Mouse (Mus musculus) c-Kit-positive CD71-positive TER-119-positive erythroid progenitor cells, embryonic 14.5 days (primary cell): Measurements from ENCODE around the gene Slc35e4.
"Not testable (repeated sequence)": the region's sequence is repeated elsewhere in the genome, so short reads cannot be mapped to it uniquely, and the experiment has no call there.

Experiments
- DNase-seq: peaks from one replicate; pipeline ENCODE4 v3.0.0-alpha.2; 2013; ENCODE audit warnings: low spot score

Slc35e4 gene

GRCm38 (mm10) chr11:3918738-3919137 is 4.3 kb upstream of the Slc35e4 start:
- DNase-seq, result no peak

- peak; percentile 68 for DNase-seq
Observed at GRCm38 (mm10) chr11:3913316-3914108, 952 bp downstream of the Slc35e4 start.

GRCm38 (mm10) chr11:3912875-3913271 is 1.6 kb downstream of the Slc35e4 start:
- no peak for DNase-seq

DNA sequence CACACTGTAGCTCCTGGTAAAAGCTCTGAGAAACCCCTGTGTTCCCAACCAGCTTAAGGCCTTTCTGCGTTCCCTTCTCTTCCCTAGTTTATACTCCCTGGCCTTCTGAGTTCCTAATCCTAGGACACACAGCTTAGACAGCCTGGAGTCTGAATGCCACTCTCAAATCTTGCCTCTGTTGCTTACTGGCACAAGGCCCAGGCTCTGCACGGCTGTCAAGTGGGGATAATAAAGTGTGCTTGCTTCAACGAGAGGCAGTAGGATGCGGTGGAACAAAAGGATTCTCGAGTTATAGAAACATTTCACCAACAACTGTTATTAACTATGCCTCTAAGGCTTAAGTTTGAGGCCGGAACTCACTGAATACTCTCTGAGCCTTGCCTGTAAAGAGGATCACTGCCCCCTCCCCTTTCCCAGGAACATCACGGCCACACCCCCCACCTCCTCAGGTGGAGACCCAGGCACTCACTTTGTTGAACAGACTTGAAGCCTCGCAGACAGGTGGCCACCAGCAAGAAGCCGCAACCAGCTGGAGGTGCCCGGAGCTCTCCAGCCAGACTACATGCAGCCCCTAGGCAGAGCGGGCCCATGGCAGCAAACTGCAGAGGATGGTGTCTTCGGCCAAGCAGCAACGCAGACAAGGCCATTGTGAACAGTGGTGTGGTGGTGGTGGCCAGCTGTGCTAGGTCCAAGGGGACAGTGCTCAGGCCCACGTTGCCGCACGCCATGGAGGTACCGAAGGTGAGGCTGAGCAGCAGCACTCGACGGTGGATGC is 2.2 kb downstream of the Slc35e4 start:
- DNase-seq, result no peak

GRCm38 (mm10) chr11:3911440-3911839 is 3.0 kb downstream of the Slc35e4 start:
- DNase-seq, result not testable (repeated sequence)

DNA sequence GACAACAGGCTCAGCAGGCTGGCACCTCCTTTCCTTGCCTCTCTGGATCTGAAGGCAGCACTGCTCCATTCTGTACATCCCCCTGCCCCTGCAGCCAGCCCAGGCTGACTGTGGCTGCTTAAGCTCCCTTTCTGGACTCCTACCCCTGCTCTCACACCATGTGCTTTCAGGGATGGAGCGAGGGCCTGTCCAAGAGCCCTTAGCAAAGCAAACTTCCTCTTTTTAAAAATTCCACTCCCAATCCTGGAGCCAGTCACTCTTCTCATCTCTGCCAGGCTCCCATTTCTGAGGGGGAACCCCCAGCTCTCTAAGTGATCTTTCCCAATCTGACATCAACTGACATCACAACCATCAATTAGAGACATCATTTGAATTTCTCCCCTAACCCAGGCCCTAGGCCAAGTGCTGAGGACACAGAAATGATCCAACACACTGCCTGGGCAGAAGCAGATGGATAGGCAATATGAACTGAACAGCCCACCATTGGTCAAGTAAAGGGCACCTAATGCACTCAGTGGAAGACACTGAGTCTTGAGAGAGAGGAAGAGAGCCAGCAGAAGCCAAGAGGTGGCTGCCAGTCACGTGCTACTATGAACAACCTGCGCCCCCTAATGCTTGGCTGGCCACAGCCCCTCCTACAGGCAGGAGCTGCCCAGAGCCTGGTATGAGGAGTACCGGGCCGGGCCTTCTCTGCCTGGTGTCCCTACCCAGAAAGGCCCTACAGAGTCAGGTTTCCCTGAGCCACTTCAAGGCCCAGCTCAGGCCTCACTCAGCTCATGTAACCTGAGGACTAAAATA is 3.8 kb downstream of the Slc35e4 start:
- no peak for DNase-seq

GRCm38 (mm10) chr11:3909236-3909635 is 5.2 kb downstream of the Slc35e4 start:
- DNase-seq, result no peak

DNA sequence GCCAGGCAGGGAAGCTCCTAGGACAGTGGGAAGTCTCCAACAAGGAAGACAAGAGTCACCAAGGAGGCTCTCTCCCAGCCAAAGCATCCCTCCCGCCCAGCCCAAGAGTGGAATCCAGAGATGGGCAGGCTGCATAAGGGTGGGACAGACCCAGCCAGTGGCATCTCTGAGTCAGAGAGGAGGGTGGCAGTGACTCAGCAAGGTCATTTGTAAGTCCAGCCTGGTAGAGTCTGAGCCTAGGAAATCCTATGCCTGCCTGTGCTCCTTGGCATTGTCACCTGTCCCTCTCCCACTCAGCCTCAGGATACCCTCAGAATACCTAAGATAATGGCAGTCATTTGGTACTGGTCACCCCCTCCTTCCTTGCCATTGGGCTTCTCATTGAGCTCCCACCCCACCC is 9.0 kb downstream of the Slc35e4 start:
- no peak for DNase-seq

DNA sequence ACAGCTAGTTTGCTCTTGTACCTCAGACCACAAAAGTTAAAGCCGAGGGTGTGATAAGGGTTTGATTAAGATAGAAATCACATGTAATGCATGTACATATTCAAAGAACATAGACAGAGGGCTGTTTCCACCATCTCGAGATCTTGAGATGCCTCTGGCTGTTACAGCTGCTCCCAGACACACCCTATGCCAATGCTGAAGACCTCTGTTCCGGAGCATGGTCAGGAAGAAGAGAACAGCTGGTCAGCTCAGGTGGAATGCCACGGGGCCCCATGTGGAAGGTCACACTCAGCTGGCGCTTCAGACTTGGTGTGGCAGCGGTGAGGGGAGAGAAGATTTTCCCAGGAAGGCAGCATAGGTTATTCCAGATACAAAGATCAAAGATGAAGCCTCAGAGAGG is 9.8 kb downstream of the Slc35e4 start:
- DNase-seq, result no peak

DNA sequence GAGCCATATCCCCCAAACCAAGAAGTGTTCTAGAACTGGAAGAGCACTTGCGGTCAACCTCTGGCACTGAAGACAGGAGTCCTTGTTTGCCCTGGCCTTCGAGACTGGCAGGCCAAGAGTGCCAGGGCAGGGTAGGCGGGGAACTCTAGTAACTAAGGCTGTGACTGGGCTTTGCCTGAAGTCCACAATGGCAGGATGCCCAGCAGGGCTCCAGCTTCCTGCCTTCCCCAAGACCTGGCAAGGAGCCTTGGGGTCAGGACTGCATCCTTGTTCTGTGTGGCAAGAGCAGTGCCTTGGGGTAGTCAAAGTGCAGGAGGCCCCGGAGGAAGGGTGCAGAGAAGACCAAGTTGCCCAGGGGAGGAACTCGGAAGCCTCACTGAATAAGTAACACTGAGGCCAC is 11.4 kb downstream of the Slc35e4 start:
- no peak for DNase-seq

GRCm38 (mm10) chr11:3902516-3902915 is 11.9 kb downstream of the Slc35e4 start:
- DNase-seq, result no peak

DNA sequence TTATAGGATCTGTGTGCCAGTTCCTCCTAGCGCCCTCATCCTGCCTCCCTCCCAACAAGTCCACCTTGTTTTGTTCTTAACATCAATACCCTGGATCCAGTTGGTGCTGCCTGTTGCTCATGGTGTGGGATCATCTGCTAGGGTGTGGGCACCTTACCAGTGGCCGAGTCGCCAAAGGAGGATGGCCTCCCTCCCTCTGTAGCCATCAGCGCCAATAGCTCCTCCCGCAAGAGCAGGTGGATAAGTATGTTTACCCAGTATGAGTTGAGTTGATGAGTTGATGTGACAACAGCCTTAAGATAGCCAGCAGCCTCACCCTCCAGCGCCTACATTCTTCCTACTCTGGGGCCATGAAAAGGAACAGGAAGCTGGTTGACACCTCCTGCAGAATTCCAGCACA is 14.2 kb downstream of the Slc35e4 start:
- no peak for DNase-seq

DNA sequence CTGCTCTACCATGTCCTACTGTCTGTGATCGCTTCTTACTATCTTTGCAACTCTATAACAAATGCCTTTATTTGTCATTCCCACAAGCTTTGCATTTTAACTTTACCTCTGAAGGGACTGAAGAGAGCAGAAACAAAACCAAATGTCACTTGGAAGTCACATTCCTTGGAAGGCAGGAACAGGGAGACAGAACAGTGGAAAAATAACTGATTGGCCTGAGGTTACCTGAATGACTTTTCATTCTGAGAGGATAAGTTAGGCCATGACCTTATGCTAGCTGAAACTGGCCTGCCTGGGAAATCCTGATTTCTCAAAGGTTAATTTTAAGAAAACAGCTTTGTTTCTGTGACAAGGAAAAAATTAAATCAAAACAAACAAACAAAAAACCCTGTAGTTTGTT is 18.5 kb downstream of the Slc35e4 start:
- DNase-seq, result no peak

DNA sequence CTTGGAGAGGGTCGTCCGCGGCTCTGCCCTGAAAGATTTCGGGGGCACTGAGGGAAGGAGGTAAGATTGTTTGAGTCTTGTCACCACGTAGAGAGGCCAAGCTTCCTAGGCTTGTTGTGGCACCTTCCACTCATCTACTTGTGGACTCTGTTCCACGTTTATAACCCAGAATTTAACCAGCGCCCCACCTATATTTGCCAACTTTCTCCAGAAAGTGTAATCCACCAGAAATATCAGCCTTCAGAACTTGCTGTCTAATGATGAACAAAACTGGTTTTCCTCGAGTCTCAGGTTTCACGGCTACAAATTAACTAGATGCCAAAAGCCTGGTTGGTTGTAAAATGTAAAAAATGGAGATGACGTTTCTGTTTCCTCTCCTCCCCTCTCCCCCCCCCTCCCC is 19.0 kb downstream of the Slc35e4 start:
- no peak for DNase-seq

DNA sequence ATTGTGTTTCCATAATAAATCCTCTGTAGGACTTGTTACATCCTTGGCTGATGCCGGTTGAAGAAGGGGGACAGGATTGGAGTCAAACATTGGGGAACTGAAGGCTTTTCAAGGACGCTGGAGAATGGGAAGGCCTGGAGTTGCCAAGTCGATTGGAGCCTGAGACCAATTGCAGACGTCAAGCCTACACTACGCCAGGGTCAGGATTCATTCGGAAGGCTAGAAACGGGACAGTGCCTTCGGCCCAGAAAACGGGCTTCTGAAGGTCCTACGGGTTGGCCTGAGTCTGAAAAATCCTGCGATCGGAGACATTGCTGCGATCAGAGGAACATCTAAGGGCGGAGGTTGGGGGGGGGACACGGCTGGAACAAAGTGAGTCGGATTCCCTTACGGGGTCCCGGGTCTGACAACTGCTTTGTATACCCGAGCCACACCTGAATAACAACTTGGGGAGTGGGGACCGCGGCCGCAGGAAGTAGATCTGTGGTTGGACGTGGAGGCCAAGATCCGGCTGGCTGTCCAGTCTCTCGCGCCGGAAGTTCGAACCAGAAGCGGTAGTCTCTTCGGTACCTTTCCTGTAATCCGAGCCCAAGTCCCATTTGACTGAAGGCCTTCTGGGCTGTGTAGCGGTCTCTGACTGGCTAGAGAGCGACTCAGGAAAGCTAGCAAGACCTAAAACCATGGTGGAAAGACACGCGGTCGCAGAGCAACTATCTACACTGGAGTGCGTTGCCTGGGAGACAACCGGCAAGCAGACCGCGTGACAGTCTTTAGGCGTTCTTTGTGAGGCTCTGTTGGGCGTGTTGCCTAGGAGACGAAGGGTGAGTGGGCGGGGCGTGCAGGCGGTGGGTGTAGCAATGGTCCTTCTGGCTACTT is 19.8 kb downstream of the Slc35e4 start, which contains the start of the genes 4921536K21Rik and Dusp18:
4921536K21Rik (minus strand) TSS at position 693 of the 876 bp plus-strand sequence.
Dusp18 (plus strand) TSS at position 835 of the 876 bp plus-strand sequence.
- DNase-seq, result peak; percentile 91

- no peak for DNase-seq
Observed at GRCm38 (mm10) chr11:3893970-3894369, 20.5 kb downstream of the Slc35e4 start.

DNA sequence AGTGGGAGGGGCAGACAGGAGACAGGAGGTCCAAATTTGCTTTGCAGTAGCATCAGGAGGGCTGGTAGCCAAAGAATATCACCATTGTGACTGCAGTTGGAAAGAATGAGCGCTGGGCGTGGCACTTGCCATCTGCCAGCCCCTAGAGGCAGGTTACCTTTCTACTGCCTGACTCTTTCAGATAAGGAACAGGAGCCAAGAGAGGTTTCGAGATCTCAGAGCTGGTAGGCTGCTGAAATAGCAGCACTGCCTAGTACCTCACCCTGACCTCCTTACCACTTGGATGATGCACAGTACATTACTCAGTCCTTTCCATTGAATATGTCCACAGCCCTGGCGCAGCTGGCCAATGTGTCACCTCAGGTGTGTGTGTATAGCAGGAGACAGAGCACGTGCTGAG is 27.1 kb downstream of the Slc35e4 start:
- peak; percentile 43 for DNase-seq

GRCm38 (mm10) chr11:3883711-3884110 is 30.8 kb downstream of the Slc35e4 start:
- no peak for DNase-seq

GRCm38 (mm10) chr11:3879836-3880235 is 34.6 kb downstream of the Slc35e4 start:
- peak; percentile 68 for DNase-seq

GRCm38 (mm10) chr11:3878660-3879059 is 35.8 kb downstream of the Slc35e4 start:
- DNase-seq, result no peak

- no peak for DNase-seq
Observed at GRCm38 (mm10) chr11:3876419-3876818, 38.0 kb downstream of the Slc35e4 start.
